Mouse (Mus musculus) myocyte (in vitro differentiated cells): ENCODE data around the gene Phf11c. TPM values are rescaled to one million over a fixed set of nuclear protein-coding genes. Genes with fewer than 3 reads are reported as not detected.

ENCODE experiments used
- H3K27me3 ChIP-seq: one replicate; pipeline ENCODE4 v1.6.1; 2011; ENCODE audit not compliant: control insufficient read depth, insufficient read depth, insufficient read length
- H3K36me3 ChIP-seq: one replicate; pipeline ENCODE4 v1.6.1; 2011; ENCODE audit not compliant: control insufficient read depth, insufficient read depth
- H3K4me2 ChIP-seq: one replicate; pipeline ENCODE4 v1.6.1; 2011; ENCODE audit warnings: low read depth, control low read depth
- H3K4me3 ChIP-seq: one replicate; pipeline ENCODE4 v1.5.1; 2011; ENCODE audit warnings: mild to moderate bottlenecking, control low read depth, moderate library complexity
- H3K79me2 ChIP-seq: one replicate; pipeline ENCODE4 v1.6.1; 2011; ENCODE audit not compliant: control insufficient read depth, insufficient read depth
- H3ac ChIP-seq: one replicate; pipeline ENCODE4 v1.6.1; 2011; ENCODE audit not compliant: control insufficient read depth, insufficient read length
- CEBPB ChIP-seq: IDR thresholded peaks from 2 replicates; pipeline ENCODE4 v1.6.1; 2011; ENCODE audit warnings: mild to moderate bottlenecking, moderate library complexity; ENCODE audit not compliant: poor library complexity, insufficient read depth, severe bottlenecking
- E2F4 ChIP-seq: IDR thresholded peaks from one replicate; pipeline ENCODE4 v1.6.1; 2011; ENCODE audit warnings: mild to moderate bottlenecking, control low read depth, moderate library complexity; ENCODE audit not compliant: insufficient read depth
- MAX ChIP-seq: IDR thresholded peaks from one replicate; pipeline ENCODE4 v1.6.1; 2011; ENCODE audit warnings: low read depth, mild to moderate bottlenecking, control low read depth
- MYOD1 ChIP-seq, 3 experiments: IDR thresholded peaks; one replicate each; pipeline ENCODE4 v1.6.1; 2011; ENCODE audit warnings: control low read depth in 2 of 3, low read depth in 2 of 3, mild to moderate bottlenecking in 2 of 3, moderate library complexity in 1 of 3; ENCODE audit not compliant: insufficient read length in 2 of 3, control insufficient read depth in 1 of 3
- MYOG ChIP-seq, 3 experiments: IDR thresholded peaks; one replicate each; pipeline ENCODE4 v1.6.1; 2011; ENCODE audit warnings: control low read depth in 2 of 3, low read depth in 2 of 3, mild to moderate bottlenecking in 2 of 3; ENCODE audit not compliant: insufficient read length in 2 of 3, control insufficient read depth in 1 of 3, insufficient read depth in 1 of 3
- POLR2A ChIP-seq: IDR thresholded peaks from one replicate; pipeline ENCODE4 v1.6.1; 2011; ENCODE audit warnings: low read depth, mild to moderate bottlenecking, control low read depth, moderate library complexity; ENCODE audit not compliant: insufficient read length
- POLR2AphosphoS2 ChIP-seq: IDR thresholded peaks from one replicate; pipeline ENCODE4 v1.6.1; 2011; ENCODE audit warnings: low read depth, control low read depth; ENCODE audit not compliant: insufficient read length
- REST ChIP-seq: IDR thresholded peaks from one replicate; pipeline ENCODE4 v1.6.1; 2011; ENCODE audit warnings: mild to moderate bottlenecking, control low read depth, moderate library complexity; ENCODE audit not compliant: insufficient read depth, insufficient read length
- SRF ChIP-seq: IDR thresholded peaks from one replicate; pipeline ENCODE4 v1.6.1; 2011; ENCODE audit warnings: low read depth; ENCODE audit not compliant: control insufficient read depth, insufficient read length
- TCF12 ChIP-seq: IDR thresholded peaks from one replicate; pipeline ENCODE4 v1.6.1; 2011; ENCODE audit warnings: mild to moderate bottlenecking, control low read depth; ENCODE audit not compliant: poor library complexity, insufficient read depth, severe bottlenecking
- TCF3 ChIP-seq: IDR thresholded peaks from one replicate; pipeline ENCODE4 v1.6.1; 2011; ENCODE audit warnings: low read depth, control low read depth; ENCODE audit not compliant: insufficient read length
- USF1 ChIP-seq: IDR thresholded peaks from one replicate; pipeline ENCODE4 v1.6.1; 2011; ENCODE audit warnings: low read depth, mild to moderate bottlenecking, control low read depth, moderate library complexity
- polyA plus RNA-seq: library from polyadenylated mRNA; unstranded; fragments of >200 nt; fragmentation: generic; extraction: Trizol; gene quantifications from one replicate; pipeline ENCODE4 v1.2.1, GENCODE M21; 2012; ENCODE audit warnings: missing spikeins

Gene Phf11c
- polyA plus RNA-seq, 1 experiment = 0.07 TPM

DNA sequence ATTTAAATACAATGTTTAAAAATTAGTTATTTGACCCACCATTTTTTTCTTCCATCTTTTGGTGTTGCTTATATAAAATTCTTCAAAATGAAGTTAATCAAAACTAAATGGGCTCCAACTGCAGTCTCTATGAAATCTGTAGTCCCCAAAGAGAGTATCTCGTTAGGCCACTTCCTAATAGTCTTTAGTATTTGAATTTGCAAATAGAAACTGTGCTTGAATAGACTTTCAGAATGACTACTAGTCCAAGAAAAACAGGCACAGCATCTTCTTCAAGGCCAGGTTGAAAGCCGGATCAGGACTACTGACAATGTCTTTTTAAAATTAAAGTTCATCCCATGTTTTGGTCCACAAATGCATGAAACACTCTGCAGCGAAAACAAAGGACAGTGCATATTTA is 42.2 kb upstream of the Phf11c start:
- Histone ChIP-seq H3K4me3 (no peak overlapping the region), H3K36me3 (no peaks in the 10 kb centered on the region), H3K4me2 (no peak overlapping the region), H3K79me2 (no peaks in the 10 kb centered on the region), H3K27me3 (no peaks in the 10 kb centered on the region), H3ac (no peak overlapping the region)
- TF ChIP-seq MYOD1 (IDR thresholded peaks at IDR 0.05; ENCODE audit: control insufficient read depth in 1 of 3, insufficient read length in 2 of 3, low read depth in 2 of 3) = no peak
- no peak for TF ChIP-seq POLR2A
- TF ChIP-seq MYOG (IDR thresholded peaks at IDR 0.05; ENCODE audit: control insufficient read depth in 1 of 3, insufficient read depth in 1 of 3, insufficient read length in 2 of 3, low read depth in 2 of 3) = no peak
- TF ChIP-seq TCF12 = no peak
- TF ChIP-seq CEBPB = no peak
- TF ChIP-seq POLR2AphosphoS2 = no peak
- TF ChIP-seq TCF3 = no peak
- TF ChIP-seq REST = no peak
- no peak for TF ChIP-seq SRF
- TF ChIP-seq USF1 = no peak
- no peak for TF ChIP-seq MAX
- no peak for TF ChIP-seq E2F4

DNA sequence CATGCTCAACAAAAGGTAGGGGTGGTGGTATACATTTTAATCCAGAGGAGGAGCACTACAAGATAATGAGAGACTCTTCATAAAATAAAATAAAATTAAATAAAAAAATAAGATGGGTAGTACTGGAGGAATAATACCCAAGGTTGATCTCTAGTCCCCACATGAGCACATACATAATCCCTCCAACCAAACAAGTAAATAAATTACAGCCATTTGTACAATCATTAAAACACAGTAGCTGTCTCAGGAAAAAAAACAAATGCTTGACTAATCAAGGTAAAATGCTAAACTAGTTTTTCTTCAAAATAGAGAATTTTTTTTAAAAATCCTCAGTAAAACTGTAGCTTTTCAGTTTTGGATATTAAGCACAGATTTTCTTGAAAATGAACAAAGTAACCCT is 40.0 kb upstream of the Phf11c start:
- Histone ChIP-seq H3K36me3 (no peaks in the 10 kb centered on the region), H3K4me3 (no peak overlapping the region), H3K4me2 (no peak overlapping the region), H3K79me2 (no peaks in the 10 kb centered on the region), H3K27me3 (no peaks in the 10 kb centered on the region), H3ac (no peak overlapping the region)
- TF ChIP-seq USF1 (no peak), TCF3 (no peak), REST (no peak)

DNA sequence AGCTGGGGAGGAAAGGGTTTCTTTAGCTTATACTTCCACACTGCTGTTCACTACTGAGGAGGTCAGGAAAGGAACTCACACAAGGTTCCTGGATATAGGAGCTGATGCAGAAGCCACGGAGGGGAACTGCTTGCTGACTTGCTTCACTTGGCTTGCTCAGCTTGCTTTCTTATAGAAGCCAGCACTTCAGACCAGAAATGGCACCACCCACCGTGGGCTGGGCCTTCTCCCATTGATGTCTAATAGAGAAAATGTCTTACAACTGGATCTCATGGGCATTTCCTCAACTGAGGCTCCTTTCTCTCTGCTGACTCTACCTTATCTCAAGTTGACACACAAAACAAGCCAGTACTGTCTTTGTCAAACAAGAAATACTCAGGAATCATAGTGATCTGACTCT is 38.7 kb upstream of the Phf11c start:
- TF ChIP-seq TCF12 (no peak), POLR2AphosphoS2 (no peak), USF1 (no peak), MYOD1 (IDR thresholded peaks at IDR 0.05; ENCODE audit: control insufficient read depth in 1 of 3, insufficient read length in 2 of 3, low read depth in 2 of 3) (no peak), E2F4 (no peak), POLR2A (no peak), REST (no peak), MYOG (IDR thresholded peaks at IDR 0.05; ENCODE audit: control insufficient read depth in 1 of 3, insufficient read depth in 1 of 3, insufficient read length in 2 of 3, low read depth in 2 of 3) (no peak), MAX (no peak), CEBPB (no peak), SRF (no peak), TCF3 (no peak)
- H3K4me3 ChIP-seq = no peak overlapping the region
- no peak overlapping the region for H3ac ChIP-seq
- no peaks in the 10 kb centered on the region for H3K27me3 ChIP-seq
- no peaks in the 10 kb centered on the region for H3K36me3 ChIP-seq
- no peaks in the 10 kb centered on the region for H3K79me2 ChIP-seq
- no peak overlapping the region for H3K4me2 ChIP-seq

DNA sequence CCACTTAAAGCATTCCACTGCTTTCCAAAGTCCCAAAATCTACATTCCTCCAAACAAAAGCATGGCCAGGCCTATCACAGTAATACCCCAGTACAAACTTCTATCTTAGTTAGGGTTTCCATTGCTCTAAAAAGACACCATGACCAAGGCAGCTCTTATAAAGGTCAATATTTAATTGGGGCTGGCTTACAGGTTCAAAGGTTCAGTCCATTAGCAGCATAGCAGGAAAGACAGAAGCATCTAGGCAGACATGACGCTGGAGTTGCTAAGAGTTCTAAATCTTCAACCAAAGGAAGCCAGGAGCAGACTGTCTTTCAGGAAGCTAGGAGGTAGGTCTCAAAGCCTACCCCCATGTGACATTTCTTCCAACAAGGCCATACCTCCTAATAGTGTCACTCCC is 35.4 kb upstream of the Phf11c start:
- TF ChIP-seq MYOD1 (IDR thresholded peaks at IDR 0.05; ENCODE audit: control insufficient read depth in 1 of 3, insufficient read length in 2 of 3, low read depth in 2 of 3) (no peak), TCF12 (no peak), USF1 (no peak), E2F4 (no peak), CEBPB (no peak), MAX (no peak), MYOG (IDR thresholded peaks at IDR 0.05; ENCODE audit: control insufficient read depth in 1 of 3, insufficient read depth in 1 of 3, insufficient read length in 2 of 3, low read depth in 2 of 3) (no peak), SRF (no peak)
- H3ac ChIP-seq = no peak overlapping the region
- no peaks in the 10 kb centered on the region for H3K36me3 ChIP-seq
- H3K79me2 ChIP-seq = no peaks in the 10 kb centered on the region
- H3K27me3 ChIP-seq = no peaks in the 10 kb centered on the region
- H3K4me3 ChIP-seq = no peak overlapping the region
- no peak overlapping the region for H3K4me2 ChIP-seq

- Histone ChIP-seq H3ac (no peak overlapping the region), H3K36me3 (peaks cover 10% of the 10 kb centered on the region), H3K4me2 (no peak overlapping the region), H3K79me2 (no peaks in the 10 kb centered on the region), H3K4me3 (no peak overlapping the region), H3K27me3 (no peaks in the 10 kb centered on the region)
- TF ChIP-seq POLR2AphosphoS2 = no peak
These were observed 27.9 kb upstream of the Phf11c start for GRCm38 (mm10) chr14:59422912-59423663.
